Mouse (Mus musculus) neural tube, embryonic 11.5 days (tissue): ENCODE data around the gene Tceal8. TPM values are rescaled to one million over a fixed set of nuclear protein-coding genes. Genes with fewer than 3 reads are reported as not detected.
"Not testable (repeated sequence)": the region's sequence is repeated elsewhere in the genome, so short reads cannot be mapped to it uniquely, and the experiment has no call there.

Experiments
- ATAC-seq: fragments of 200-750 bp; cut with Nextera tagmentation; 2 replicates; pipeline ENCODE4 v1.8.0; 2017; ENCODE audit warnings: moderate number of reproducible peaks, mild to moderate bottlenecking, moderate TSS enrichment, moderate library complexity; ENCODE audit not compliant: insufficient read depth, low FRiP score, low TSS enrichment
- DNase-seq: peaks from one replicate; pipeline ENCODE4 v3.0.0-alpha.2; 2015; ENCODE audit warnings: low spot score
- H3K27ac ChIP-seq: fragments of 300-500 bp; sonication (generic); 2 replicates; pipeline ENCODE4 v1.5.1; 2014; ENCODE audit warnings: low read depth, mild to moderate bottlenecking, low read length
- H3K27me3 ChIP-seq: fragments of 300-500 bp; sonication (generic); 2 replicates; pipeline ENCODE4 v1.6.1; 2014; ENCODE audit warnings: mild to moderate bottlenecking, low read length, mixed read lengths; ENCODE audit not compliant: control insufficient read depth, insufficient read depth
- H3K36me3 ChIP-seq: fragments of 300-500 bp; sonication (generic); 2 replicates; pipeline ENCODE4 v1.6.1; 2014; ENCODE audit warnings: mild to moderate bottlenecking, low read length, moderate library complexity, mixed read lengths; ENCODE audit not compliant: control insufficient read depth, insufficient read depth
- H3K4me1 ChIP-seq: fragments of 300-500 bp; sonication (generic); 2 replicates; pipeline ENCODE4 v1.6.1; 2014; ENCODE audit warnings: low read length, mixed read lengths; ENCODE audit not compliant: control insufficient read depth, insufficient read depth
- H3K4me2 ChIP-seq: fragments of 300-500 bp; sonication (generic); 2 replicates; pipeline ENCODE4 v1.6.1; 2014; ENCODE audit warnings: low read depth, mild to moderate bottlenecking, moderate library complexity
- H3K4me3 ChIP-seq: fragments of 300-500 bp; sonication (generic); 2 replicates; pipeline ENCODE4 v1.5.1; 2014; ENCODE audit warnings: low read depth, low read length
- H3K9ac ChIP-seq: fragments of 300-500 bp; sonication (generic); 2 replicates; pipeline ENCODE4 v1.6.1; 2014; ENCODE audit warnings: mild to moderate bottlenecking, low read length
- H3K9me3 ChIP-seq: fragments of 300-500 bp; sonication (generic); 2 replicates; pipeline ENCODE4 v1.6.1; 2016; ENCODE audit warnings: low read length; ENCODE audit not compliant: control insufficient read depth
- WGBS: fragments of 180-500 bp; shearing (Covaris S2); extraction: QIAGEN DNeasy Blood & Tissue Kit; methylation state at CpG from one replicate; pipeline ENCODE4 v1.1.7; 2014; 5-methylcytosine and 5-hydroxymethylcytosine counted together
- microRNA-seq: library from miRNA; unstranded; fragments of <30 nt; microRNA quantifications from one replicate; pipeline ENCODE4, GENCODE M21; 2016
- polyA plus RNA-seq: library from polyadenylated mRNA; unstranded; fragments of >200 nt; fragmentation: Nextera tagmentation; extraction: Ambion mirVana; gene quantifications from 2 replicates; pipeline ENCODE4 v1.2.1, GENCODE M21; 2014

Tceal8 gene
- polyA plus RNA-seq, 1 experiment from 2014 or later: 201 TPM

- WGBS: 88% methylated on average over 5 of the region's 5 CpGs
- no peak overlapping the region for H3K27ac ChIP-seq
- no peaks in the 10 kb centered on the region for H3K36me3 ChIP-seq
- no peak overlapping the region for H3K9ac ChIP-seq
- H3K4me2 ChIP-seq: no peak overlapping the region
- H3K4me1 ChIP-seq: no peaks in the 10 kb centered on the region
- H3K4me3 ChIP-seq: no peak overlapping the region
- ATAC-seq (no peak), DNase-seq (no peak)
- no peaks in the 10 kb centered on the region for H3K9me3 ChIP-seq
- no peaks in the 10 kb centered on the region for H3K27me3 ChIP-seq
These were observed 30.8 kb downstream of the Tceal8 start for GRCm38 (mm10) chrX:136141385-136141784.

GRCm38 (mm10) chrX:136139640-136140004 is 32.5 kb downstream of the Tceal8 start:
- not testable (repeated sequence) for H3K27me3 ChIP-seq, H3K9me3 ChIP-seq, H3K27ac ChIP-seq, ATAC-seq, H3K36me3 ChIP-seq, DNase-seq, H3K4me1 ChIP-seq, H3K9ac ChIP-seq
- Histone ChIP-seq H3K4me3 (peak overlapping the region; percentile 34), H3K4me2 (peak overlapping the region; percentile 38)
- WGBS: 33% methylated on average over 5 of the region's 5 CpGs

DNA sequence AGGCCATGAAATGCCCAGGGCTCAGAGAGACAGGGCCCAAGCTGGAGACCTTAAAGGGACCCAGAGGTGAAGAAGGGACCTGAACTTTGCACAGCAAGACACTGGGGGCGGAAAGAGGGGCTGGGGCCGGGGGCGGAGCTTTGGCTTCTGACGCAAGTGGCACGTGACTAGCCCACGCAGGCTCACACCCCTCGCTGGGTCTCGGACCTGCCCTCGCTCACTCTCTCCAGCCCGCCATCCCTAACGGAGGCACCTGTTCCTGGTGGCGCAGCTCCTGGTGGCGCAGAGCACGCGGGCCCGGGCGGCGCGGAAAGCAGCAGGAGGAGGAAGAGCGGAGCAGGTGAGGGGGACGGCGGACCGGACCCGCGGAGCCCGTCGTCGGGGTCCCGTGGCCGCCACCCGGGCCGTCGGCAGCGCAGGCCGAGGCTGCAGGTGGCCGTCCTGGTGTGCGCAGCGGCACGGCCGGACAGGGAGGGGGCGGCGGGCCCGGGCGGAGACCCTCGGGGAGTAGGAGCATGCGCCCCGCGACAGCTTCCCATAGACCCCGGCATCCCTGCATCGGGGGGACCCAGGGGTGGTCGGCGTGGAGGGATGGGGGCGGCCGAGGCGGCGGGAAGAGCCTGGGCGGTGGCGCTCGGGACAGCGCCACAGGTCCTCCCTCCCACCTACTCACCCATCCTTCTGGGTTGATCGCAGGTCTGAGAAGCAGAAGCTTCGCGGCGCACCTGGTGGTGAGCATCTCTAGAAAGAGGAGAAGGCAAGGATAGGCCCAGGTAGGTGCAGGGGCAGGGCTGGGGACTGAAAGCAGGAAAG is 33.1 kb downstream of the Tceal8 start, which contains the start of gene Bex4:
TSS of gene Bex4 (plus strand) at position 170 of the 813 bp plus-strand sequence.
- not testable (repeated sequence) for H3K4me1 ChIP-seq, H3K27me3 ChIP-seq, H3K36me3 ChIP-seq, H3K27ac ChIP-seq, H3K9me3 ChIP-seq, H3K9ac ChIP-seq
- peak; percentile 13 for DNase-seq
- ATAC-seq: peak; percentile 88
- 5% methylated on average over 15 of the region's 64 CpGs for WGBS
- Histone ChIP-seq H3K4me3 (peak within 1 kb of the TSS; percentile 34), H3K4me2 (peak within 1 kb of the TSS; percentile 38)

DNA sequence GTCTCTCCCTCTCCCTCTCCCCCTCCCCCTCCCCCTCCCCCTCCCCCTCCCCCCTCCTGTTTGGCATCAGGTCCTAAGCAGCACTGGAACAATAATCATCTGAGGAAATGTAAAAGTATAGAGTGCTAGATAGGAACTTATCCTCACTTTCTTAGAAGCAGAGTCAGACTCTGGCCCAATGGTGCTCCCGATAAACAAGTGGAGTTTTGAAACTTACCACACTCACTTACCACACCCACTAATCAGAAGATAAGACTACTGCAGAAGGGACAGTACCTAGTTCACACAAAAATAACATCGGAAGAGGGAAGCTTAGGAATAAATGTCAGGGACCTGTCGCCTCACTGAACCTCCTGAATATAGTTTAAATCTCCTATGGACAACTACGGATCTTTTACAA is 36.6 kb downstream of the Tceal8 start:
- no peak for DNase-seq
- H3K36me3 ChIP-seq: no peaks in the 10 kb centered on the region
- H3K9me3 ChIP-seq: no peaks in the 10 kb centered on the region
- no peak overlapping the region for H3K4me3 ChIP-seq
- no peak overlapping the region for H3K9ac ChIP-seq
- WGBS: 85% methylated on average over 4 of the region's 4 CpGs
- H3K27ac ChIP-seq: no peak overlapping the region
- no peak overlapping the region for H3K4me2 ChIP-seq
- H3K27me3 ChIP-seq: no peaks in the 10 kb centered on the region
- no peaks in the 10 kb centered on the region for H3K4me1 ChIP-seq
- no peak for ATAC-seq

DNA sequence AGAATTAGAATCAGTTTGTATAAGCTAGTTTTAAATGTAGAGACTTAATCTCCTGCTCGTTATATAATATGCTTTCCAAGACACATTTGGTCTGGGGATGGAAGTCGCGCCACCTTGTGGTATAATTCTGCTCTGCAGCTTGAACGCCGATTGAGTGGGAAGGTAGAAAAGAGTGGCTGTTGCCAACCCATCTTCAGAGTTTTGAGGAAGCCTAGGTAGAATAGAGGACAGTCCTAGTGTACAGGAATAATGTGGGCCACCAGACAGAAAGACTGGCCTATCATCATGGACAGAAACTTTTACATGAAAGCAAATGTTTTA is 44.4 kb downstream of the Tceal8 start:
- H3K9ac ChIP-seq: no peak overlapping the region
- no peak overlapping the region for H3K4me3 ChIP-seq
- no peaks in the 10 kb centered on the region for H3K27me3 ChIP-seq
- H3K4me2 ChIP-seq: no peak overlapping the region
- DNase-seq (peak; percentile 48), ATAC-seq (no peak)
- WGBS: 23% methylated on average over 5 of the region's 5 CpGs
- no peaks in the 10 kb centered on the region for H3K4me1 ChIP-seq
- no peak overlapping the region for H3K27ac ChIP-seq
- no peaks in the 10 kb centered on the region for H3K9me3 ChIP-seq
- no peaks in the 10 kb centered on the region for H3K36me3 ChIP-seq

GRCm38 (mm10) chrX:136127038-136127743 is 45.0 kb downstream of the Tceal8 start:
- no peaks in the 10 kb centered on the region for H3K9me3 ChIP-seq
- H3K27ac ChIP-seq: no peak overlapping the region
- ATAC-seq (no peak), DNase-seq (no peak)
- H3K36me3 ChIP-seq: no peaks in the 10 kb centered on the region
- no peak overlapping the region for H3K4me2 ChIP-seq
- H3K4me3 ChIP-seq: no peak overlapping the region
- no peak overlapping the region for H3K9ac ChIP-seq
- H3K4me1 ChIP-seq: no peaks in the 10 kb centered on the region
- WGBS: 58% methylated on average over 8 of the region's 8 CpGs
- H3K27me3 ChIP-seq: no peaks in the 10 kb centered on the region

Small RNAs within 50 kb of the gene (microRNA-seq; reads per million reads assigned to microRNA genes)
- not detected for gene Mir6383

Other genes with a start within 250 kb of the Tceal8 start
- gene Arxes2, start 178.5 kb downstream of the Tceal8 start, polyA plus RNA-seq: 109 and 123 TPM in 2 replicates
- 42.7 and 44.7 TPM in 2 replicates for gene Arxes1, start 139.0 kb downstream of the Tceal8 start, polyA plus RNA-seq
- gene Bex2, start 104.1 kb downstream of the Tceal8 start, polyA plus RNA-seq: 273 and 298 TPM in 2 replicates
- gene Nxf3, start 87.1 kb downstream of the Tceal8 start, polyA plus RNA-seq: not detected in 2 replicates
- 65.6 and 70.7 TPM in 2 replicates for gene Bex4, start 33.3 kb downstream of the Tceal8 start, polyA plus RNA-seq
- 1.4 and 4.3 TPM in 2 replicates for gene Tceal5, start 31.5 kb upstream of the Tceal8 start, polyA plus RNA-seq
- gene Tceal7, start 42.4 kb upstream of the Tceal8 start, polyA plus RNA-seq: 4.0 and 5.6 TPM in 2 replicates
- 111 and 118 TPM in 2 replicates for gene Bex1, start 43.2 kb upstream of the Tceal8 start, polyA plus RNA-seq
- gene Tceal9, start 72.7 kb upstream of the Tceal8 start, polyA plus RNA-seq: 410 and 445 TPM in 2 replicates
- 670 and 697 TPM in 2 replicates for gene Bex3, start 97.9 kb upstream of the Tceal8 start, polyA plus RNA-seq